Mouse (Mus musculus): ENCODE measurements around the gene Pde4dip.
A peak's percentile ranks its signal among the peaks of the same experiment; 100 is the strongest.

The Pde4dip gene

GRCm38 (mm10) chr3:97900516-97901490 lies 12.3 kb upstream of the Pde4dip start, which contains the start of gene Sec22b:
Sec22b (plus strand) TSS chr3:97901190.
- peak; percentile 75 to 85 for DNase-seq

GRCm38 (mm10) chr3:97898381-97898780 lies 9.9 kb upstream of the Pde4dip start:
- no peak for DNase-seq

DNA sequence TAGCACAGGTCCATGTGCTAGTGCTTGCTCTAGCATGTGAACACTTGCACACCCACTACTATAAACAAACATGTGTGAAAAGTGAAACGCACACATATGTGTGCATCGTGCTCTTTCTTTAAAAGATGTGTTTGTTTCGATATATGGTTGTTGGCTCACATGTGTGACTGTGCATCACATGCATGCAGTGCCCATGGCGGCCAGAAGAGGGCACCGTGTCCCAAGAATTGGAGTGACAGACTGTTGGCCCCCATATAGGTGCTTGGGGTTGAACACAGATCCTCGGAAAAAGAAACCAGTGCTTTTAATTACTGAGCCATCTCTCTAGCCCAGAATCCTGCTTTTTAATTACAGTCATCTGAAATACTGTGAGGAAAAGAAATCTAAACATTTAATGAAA lies 6.2 kb upstream of the Pde4dip start:
- peak in 1 of 2 experiments; percentile 30 for DNase-seq

- no peak for DNase-seq
Measured at GRCm38 (mm10) chr3:97890205-97890604, 1.7 kb upstream of the Pde4dip start.

GRCm38 (mm10) chr3:97887785-97888167 lies 731 bp downstream of the Pde4dip start:
- no peak for DNase-seq

DNA sequence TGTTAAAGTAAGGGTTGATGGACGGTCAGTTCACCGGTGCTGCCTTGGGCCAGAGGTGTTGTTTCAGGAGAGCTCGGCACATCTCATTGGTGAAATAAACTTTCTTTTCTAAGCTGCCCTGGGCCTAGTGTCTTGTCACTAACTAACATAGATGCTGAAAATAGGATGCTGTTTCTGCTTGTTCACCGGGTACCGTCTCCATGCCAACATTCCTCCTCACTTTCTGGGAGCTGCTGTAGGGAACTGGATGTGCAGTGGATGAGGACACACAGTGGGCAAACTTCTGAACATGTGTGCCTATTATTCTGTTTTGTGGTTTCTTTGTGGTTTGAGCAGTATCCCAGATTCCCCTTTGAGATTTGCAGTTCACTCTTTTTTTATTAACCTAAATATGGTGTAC lies 6.9 kb downstream of the Pde4dip start:
- DNase-seq = no peak

DNA sequence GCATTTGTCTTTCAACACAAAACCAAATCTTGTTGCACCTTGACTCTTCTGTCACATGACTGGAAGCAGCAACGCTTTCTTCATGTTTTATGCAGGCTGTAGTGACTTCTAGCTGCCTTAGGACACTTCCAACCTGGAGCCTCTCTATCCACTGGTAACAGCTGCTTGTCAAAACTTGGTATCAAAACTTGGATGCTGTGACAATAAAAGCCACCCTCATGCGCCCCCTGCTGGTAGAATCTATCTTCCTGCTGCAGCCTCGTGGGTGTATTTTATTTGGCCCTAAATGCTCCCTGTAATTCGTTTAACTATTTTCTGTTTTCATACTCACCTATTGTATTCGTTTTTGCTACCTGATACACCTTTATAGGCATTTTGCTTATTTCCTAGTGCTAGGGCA lies 9.3 kb downstream of the Pde4dip start:
- DNase-seq = peak; percentile 33 to 76

DNA sequence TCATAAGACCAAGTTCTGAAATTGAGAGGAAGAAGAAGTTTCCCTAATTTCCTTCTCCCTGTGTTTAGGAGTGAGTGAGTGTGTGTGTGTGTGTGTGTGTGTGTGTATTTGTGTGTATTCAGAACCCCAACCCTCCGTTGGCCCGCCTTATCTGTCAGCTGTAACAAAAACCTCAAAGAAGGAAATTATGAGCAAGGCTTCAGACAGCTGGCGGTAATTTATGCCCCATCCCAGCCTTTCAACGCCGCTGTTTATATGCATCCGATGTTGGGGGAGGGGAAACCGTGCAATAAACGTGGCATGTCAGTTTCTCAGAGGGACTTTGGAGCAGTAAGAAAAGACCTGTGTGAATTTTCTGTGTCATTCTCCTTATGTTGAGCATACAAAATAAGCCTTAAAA lies 12.2 kb downstream of the Pde4dip start:
- DNase-seq = no peak

DNA sequence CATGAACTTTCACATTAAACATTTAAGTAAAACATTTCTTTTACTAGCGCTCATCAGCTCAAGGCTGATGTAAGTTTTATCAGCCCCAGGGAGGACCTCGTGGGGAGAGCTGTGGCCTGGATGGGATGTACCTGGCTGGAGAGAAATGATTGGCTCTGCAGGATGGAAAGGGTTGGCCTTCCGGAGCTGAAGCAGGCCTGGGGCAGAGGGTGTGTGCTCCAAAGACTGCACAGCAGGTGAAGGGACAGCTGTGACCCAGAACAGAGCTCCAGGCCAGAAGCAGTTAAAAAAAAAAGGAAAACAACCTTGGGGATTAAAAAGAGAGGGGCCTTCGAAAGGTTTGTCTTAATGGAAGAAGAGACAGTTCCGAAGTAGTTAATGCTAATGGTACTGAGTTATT lies 13.7 kb downstream of the Pde4dip start:
- no peak for DNase-seq

DNA sequence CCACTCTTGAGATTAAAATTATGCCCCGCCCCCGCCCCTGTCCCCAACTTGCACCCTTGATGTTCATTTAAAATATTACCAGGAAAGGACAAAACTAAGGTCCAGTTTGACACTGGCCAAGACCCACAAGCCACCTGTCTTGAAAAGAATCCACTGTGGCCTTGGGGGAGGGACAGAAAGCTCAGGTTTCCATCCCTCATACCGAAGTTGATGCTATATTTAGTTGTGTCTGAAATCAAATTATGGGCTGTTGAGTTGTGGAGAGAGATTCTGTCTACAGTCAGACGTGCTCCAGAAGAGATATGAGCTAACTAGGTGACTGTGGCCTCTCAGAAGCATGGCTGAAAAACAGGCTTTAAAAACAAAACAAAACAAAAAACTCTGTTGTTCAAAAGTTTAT lies 18.8 kb downstream of the Pde4dip start:
- DNase-seq = no peak

DNA sequence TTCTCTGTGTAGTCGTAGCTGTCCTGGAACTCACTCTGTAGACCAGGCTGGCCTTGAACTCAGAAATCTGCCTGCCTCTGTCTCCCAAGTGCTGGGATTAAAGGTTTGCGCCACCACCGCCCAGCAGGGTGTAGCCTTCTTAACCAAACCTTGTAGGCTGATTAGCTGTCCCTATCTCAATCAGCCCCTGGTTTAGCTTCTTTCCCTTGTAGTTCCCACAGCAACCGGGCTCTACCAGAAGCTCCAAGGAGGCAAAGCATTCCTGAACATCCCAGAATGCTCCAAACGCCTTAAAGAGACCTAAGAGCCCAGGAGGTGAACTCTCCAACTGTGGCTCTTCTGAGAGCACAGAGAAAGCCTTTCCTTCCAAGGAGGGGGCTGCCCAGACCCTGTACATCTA lies 19.8 kb downstream of the Pde4dip start:
- DNase-seq = no peak

GRCm38 (mm10) chr3:97868024-97868689 lies 20.4 kb downstream of the Pde4dip start:
- peak; percentile 22 to 41 for DNase-seq

DNA sequence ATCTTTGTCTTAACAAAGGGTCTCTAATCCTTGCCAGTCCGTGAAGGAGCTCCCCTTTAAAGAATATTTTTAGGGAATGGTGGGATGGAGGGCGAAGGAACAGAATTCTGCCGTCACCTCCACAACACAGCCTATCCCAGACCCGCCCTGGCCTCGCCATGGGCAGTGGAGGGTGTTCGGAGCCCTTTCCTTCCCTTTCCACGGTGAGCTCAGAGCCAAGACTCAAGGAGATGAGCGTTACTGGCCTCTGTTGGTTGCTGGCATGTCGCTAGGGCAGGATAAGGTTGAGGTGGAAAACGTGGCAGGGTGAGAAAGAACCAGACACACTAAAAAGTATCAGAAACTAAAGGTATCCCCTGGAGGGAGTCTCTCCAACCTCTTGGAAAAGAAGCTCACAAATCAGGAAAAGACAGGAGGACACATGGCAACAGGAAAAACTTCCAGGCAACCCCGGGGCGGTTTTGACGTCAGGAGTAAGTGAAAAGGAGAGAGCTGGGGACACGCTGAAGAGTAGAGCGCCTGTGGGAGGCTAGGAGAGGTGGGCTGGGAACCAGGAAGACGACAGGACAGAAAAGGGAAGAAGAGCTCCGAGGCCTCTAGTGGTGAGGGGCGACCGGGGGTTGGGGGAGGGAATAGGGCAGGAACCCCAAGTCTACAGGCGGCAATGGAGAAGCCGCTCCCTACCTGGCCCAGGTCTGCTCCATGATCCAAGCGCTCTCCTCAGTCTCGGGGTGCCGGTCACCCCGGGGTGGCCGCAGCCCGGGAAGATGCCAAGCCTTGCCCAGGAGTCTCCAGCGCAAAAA lies 21.1 kb downstream of the Pde4dip start:
- DNase-seq = no peak

GRCm38 (mm10) chr3:97866696-97867095 lies 21.8 kb downstream of the Pde4dip start:
- no peak for DNase-seq

- no peak for DNase-seq
Measured at GRCm38 (mm10) chr3:97860820-97861451, 27.6 kb downstream of the Pde4dip start.

DNA sequence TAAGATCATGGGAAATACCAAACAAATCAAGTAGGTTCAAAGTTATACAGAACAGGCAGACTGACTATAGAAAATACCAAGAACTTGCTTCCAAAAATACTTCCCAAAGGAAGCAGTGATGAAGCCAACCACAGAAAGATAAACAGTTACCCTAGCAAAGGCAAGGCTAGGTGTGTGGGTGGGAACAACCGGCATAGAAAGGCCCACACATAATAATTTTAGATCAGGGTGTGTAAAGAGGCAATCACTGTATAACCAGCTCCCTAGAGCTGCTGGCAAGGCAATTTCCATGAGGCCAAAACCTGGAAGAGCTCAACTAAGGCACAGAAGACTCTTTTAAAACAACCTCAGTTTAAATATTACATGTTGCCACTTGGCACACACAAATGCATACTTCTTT lies 29.1 kb downstream of the Pde4dip start:
- no peak for DNase-seq

- DNase-seq = no peak
Measured at GRCm38 (mm10) chr3:97854575-97855384, 33.7 kb downstream of the Pde4dip start.

DNA sequence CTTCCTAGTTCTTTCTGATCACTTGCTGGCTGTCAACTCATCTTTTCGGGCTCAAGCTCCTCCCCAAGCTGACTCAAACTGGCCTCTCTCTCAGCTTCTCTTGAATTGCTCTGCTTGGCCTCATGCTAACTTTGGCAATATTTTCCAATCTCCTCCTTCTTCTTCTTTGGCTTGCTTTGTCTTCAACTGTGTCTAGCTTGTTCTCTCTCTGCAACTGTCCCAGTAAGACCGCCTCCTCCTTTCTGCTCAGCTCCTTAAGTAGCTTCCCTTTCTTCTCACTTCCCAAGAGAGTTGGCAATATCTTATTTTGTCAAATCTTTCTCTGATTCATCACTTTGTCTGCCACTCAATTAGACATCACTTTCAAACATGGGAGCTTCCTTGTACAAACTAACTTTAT lies 36.7 kb downstream of the Pde4dip start:
- DNase-seq = no peak

DNA sequence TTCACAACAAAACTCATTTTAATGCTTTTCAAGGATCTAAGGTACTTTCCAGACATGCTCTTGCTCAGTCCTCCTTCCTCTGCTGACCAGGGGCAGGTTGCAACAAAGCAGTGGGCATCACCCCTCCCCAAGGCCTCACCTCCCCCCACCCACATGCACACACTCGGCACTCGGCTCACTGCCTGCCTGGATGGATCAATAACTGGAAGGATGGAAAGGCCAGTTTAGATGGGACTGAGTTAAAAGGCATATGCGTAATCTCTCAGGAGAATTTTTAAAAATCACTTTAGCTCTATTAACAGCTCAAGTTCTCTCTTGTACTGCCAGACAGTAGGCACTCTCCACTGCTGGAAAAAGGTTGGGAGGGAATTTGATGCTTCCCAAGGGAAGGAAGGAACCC lies 40.9 kb downstream of the Pde4dip start:
- no peak for DNase-seq

DNA sequence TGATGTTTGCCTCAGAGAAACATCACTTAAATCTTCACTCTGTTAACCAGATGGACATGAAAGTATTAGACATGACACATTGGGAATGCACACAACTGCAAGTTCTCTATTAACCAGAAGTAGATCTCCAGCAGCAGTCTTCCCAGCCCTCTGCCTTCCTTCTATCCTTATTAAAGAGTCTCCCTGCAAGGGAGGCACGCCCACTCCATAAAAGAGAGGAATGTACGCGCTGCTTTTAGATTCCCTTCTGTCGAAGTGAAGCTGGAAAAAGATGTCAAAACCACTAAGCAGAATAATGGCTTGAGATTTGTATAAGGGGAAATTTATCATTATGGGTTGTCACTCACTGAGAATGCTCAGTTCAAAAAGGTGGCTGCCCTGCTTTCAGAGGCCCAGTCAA lies 42.1 kb downstream of the Pde4dip start:
- DNase-seq = no peak

DNA sequence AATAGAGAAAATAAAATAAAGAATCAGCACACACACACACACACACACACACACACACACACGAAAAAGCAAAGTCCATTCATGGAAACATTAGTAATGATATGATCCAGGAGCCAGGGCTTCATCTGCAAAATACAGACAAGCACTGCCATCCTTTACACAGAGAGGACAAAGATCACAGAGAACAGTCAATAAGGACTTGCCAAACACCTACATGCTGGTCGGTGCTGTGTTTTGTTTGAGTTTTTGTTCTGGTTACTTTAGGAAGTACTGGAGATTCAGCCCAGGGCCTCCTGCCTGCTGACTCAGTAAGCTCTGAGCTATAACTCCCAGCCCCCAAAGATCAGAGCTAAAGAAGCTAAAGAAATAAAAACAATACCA lies 43.7 kb downstream of the Pde4dip start:
- no peak for DNase-seq

Data from spleen, adult 18-20 months (tissue).